28 mouse cellular contexts compared by ENCODE assay signal in genomic region chr5:33718460-33718859, GRCm38 (mm10). TPM values are rescaled to one million over a fixed set of nuclear protein-coding genes. Genes with fewer than 3 reads are reported as not detected.
DNase-seq lines count a peak whose midpoint lies in the region; ATAC-seq lines count a peak whose summit lies in the region.
"Had no signal": no experiment of that assay in that cellular context is flagged by ENCODE, and none has a peak within 500 bp of the region (broad histone marks: within the 10 kb centered on the region; RNA-seq: fewer than 3 reads in every experiment).

No protein-coding gene starts in this region.

- no peaks in the 10 kb centered on the region for H3K36me3 ChIP-seq in heart, embryonic 13.5 days
- peaks cover 5% of the 10 kb centered on the region; the same call in 1 of the 2 replicates for H3K36me3 ChIP-seq in midbrain, embryonic 10.5 days
- no peaks in the 10 kb centered on the region for H3K36me3 ChIP-seq in midbrain, embryonic 11.5 days (ENCODE audit: control insufficient read depth, insufficient read depth, low read length)
- H3K36me3 ChIP-seq: embryonic facial prominence, embryonic 12.5 days; G1E; hindbrain, embryonic 12.5 days; liver, embryonic 15.5 days; midbrain, embryonic 12.5 days; neural tube, embryonic 12.5 days had no signal

- DNase-seq in heart, adult 8-10 months (ENCODE audit: low spot score) = no peak
- DNase-seq in midbrain, embryonic 10.5 days (ENCODE audit: low spot score) = no peak
- DNase-seq in midbrain, embryonic 11.5 days (ENCODE audit: low spot score, missing footprints) = no peak
- peak; percentile 26 for DNase-seq in ZHBTc4 (ENCODE audit: low read depth, low spot score)
- DNase-seq in yolk sac, embryonic 10.5 days (ENCODE audit: low spot score) = peak; percentile 44
- no peak for DNase-seq in kidney, postnatal 10 days
- DNase-seq in testis, postnatal 14 days (ENCODE audit: low spot score) = no peak
- DNase-seq: adrenal gland, adult 8-10 months; cerebellum, adult 8-10 months; cerebellum, postnatal 25 days; forebrain, postnatal 0 days; heart, postnatal 10 days; kidney, adult 2 months; lung, embryonic 14.5 days; lung, postnatal 14 days; right cerebral cortex, adult 18-20 months; right cerebral cortex, postnatal 4 days; thymus, postnatal 4 days had no signal

- no peak overlapping the region for H3K4me3 ChIP-seq in heart, embryonic 13.5 days
- H3K4me3 ChIP-seq in midbrain, embryonic 10.5 days = no peak overlapping the region
- H3K4me3 ChIP-seq in midbrain, embryonic 11.5 days (ENCODE audit: low read depth, low read length) = no peak overlapping the region
- H3K4me3 ChIP-seq: embryonic facial prominence, embryonic 12.5 days; hindbrain, embryonic 12.5 days; liver, embryonic 15.5 days; midbrain, embryonic 12.5 days; myocyte; neural tube, embryonic 12.5 days had no signal

- ATAC-seq in heart, embryonic 13.5 days (ENCODE audit: extremely low read depth, insufficient number of reproducible peaks, low FRiP score, low TSS enrichment) = no peak
- no peak for ATAC-seq in midbrain, embryonic 11.5 days (ENCODE audit: low FRiP score)
- ATAC-seq: forebrain, postnatal 0 days had no signal

- H3K4me2 ChIP-seq in heart, embryonic 13.5 days = no peak overlapping the region
- no peak overlapping the region for H3K4me2 ChIP-seq in midbrain, embryonic 11.5 days
- H3K4me2 ChIP-seq: embryonic facial prominence, embryonic 12.5 days; heart, embryonic 11.5 days; hindbrain, embryonic 12.5 days; liver, embryonic 15.5 days; lung, embryonic 14.5 days; midbrain, embryonic 12.5 days; neural tube, embryonic 12.5 days had no signal

- 43% methylated on average over 5 of the region's 5 CpGs for WGBS in heart, embryonic 13.5 days
- 54% methylated on average over 5 of the region's 5 CpGs for WGBS in midbrain, embryonic 10.5 days
- WGBS in midbrain, embryonic 11.5 days = 55% methylated on average over 5 of the region's 5 CpGs

- H3K9ac ChIP-seq in heart, embryonic 13.5 days = 0 out of 2 replicates have a peak overlapping the region, but pooled peaks have one; percentile 1
- H3K9ac ChIP-seq in midbrain, embryonic 11.5 days (ENCODE audit: low read length) = no peak overlapping the region
- H3K9ac ChIP-seq: embryonic facial prominence, embryonic 12.5 days; forebrain, postnatal 0 days; hindbrain, embryonic 12.5 days; liver, embryonic 15.5 days; lung, embryonic 14.5 days; midbrain, embryonic 12.5 days; neural tube, embryonic 12.5 days had no signal

- no peak overlapping the region for H3K27ac ChIP-seq in heart, embryonic 13.5 days (replicated peaks)
- H3K27ac ChIP-seq in midbrain, embryonic 10.5 days (replicated peaks) = peak overlapping the region; percentile 61
- no peak overlapping the region for H3K27ac ChIP-seq in midbrain, embryonic 11.5 days (ENCODE audit: low read depth, low read length)
- H3K27ac ChIP-seq: embryonic facial prominence, embryonic 12.5 days; hindbrain, embryonic 12.5 days; kidney, postnatal 0 days; liver, embryonic 15.5 days; midbrain, embryonic 12.5 days; neural tube, embryonic 12.5 days had no signal

- peaks cover 41% of the 10 kb centered on the region for H3K4me1 ChIP-seq in heart, embryonic 13.5 days
- peaks cover 87% of the 10 kb centered on the region for H3K4me1 ChIP-seq in midbrain, embryonic 10.5 days
- H3K4me1 ChIP-seq in midbrain, embryonic 11.5 days (ENCODE audit: control insufficient read depth, insufficient read depth, low read length) = peaks cover 34% of the 10 kb centered on the region

- peaks cover 14% of the 10 kb centered on the region for H3K27me3 ChIP-seq in heart, embryonic 13.5 days (replicated peaks)
- H3K27me3 ChIP-seq in midbrain, embryonic 10.5 days (ENCODE audit: low read depth, poor library complexity, severe bottlenecking) = peaks cover 96% of the 10 kb centered on the region
- H3K27me3 ChIP-seq in midbrain, embryonic 11.5 days (ENCODE audit: control insufficient read depth, insufficient read depth, low read length) = peaks cover 36% of the 10 kb centered on the region; the same call in 1 of the 2 replicates
- H3K27me3 ChIP-seq: neural tube, embryonic 12.5 days had no signal

- no peaks in the 10 kb centered on the region for H3K9me3 ChIP-seq in heart, embryonic 13.5 days
- no peaks in the 10 kb centered on the region for H3K9me3 ChIP-seq in midbrain, embryonic 10.5 days (replicated peaks)
- no peaks in the 10 kb centered on the region for H3K9me3 ChIP-seq in midbrain, embryonic 11.5 days (ENCODE audit: control insufficient read depth, low read length)
- H3K9me3 ChIP-seq: embryonic facial prominence, embryonic 12.5 days; hindbrain, embryonic 12.5 days; liver, embryonic 15.5 days; midbrain, embryonic 12.5 days; neural tube, embryonic 12.5 days had no signal

RNA-seq across cellular contexts. Expression of gene Fgfr3, which starts 3.0 kb away (rescaled TPM):
- 4.1 and 4.3 TPM in 2 replicates for polyA plus RNA-seq in heart, embryonic 13.5 days (2015; fragmentation: Nextera tagmentation; extraction: Ambion mirVana)
- total RNA-seq in heart, adult 8-10 months (2022) = 10 to 100 TPM in 2 of 4 experiments, 1 to 10 TPM in 2; 5.7 to 10.7 (median 9.3) TPM
- 68.3 and 72.7 TPM in 2 replicates for polyA plus RNA-seq in midbrain, embryonic 10.5 days (2016; fragmentation: Nextera tagmentation; extraction: Ambion mirVana)
- 61.8 and 68.0 TPM in 2 replicates for polyA plus RNA-seq in midbrain, embryonic 11.5 days (2014; fragmentation: Nextera tagmentation; extraction: Ambion mirVana)

Comparison
In these comparisons a context has a peak if more than half of its experiments do, and no peak if none do; other contexts are left out.
1. DNase-seq: peak in ZHBTc4 (single experiment) and yolk sac, embryonic 10.5 days (single experiment); none in heart, adult 8-10 months (single experiment), midbrain, embryonic 10.5 days (single experiment), midbrain, embryonic 11.5 days (single experiment), kidney, postnatal 10 days (single experiment) and testis, postnatal 14 days (single experiment).
2. RNA of gene Fgfr3, which starts 3.0 kb away (polyA plus RNA-seq): 68.3 to 72.7 TPM in midbrain, embryonic 10.5 days and 61.8 to 68.0 TPM in midbrain, embryonic 11.5 days; 4.1 to 4.3 TPM in heart, embryonic 13.5 days; every median in the first group is over 10 times any median in the second.